Mouse (Mus musculus) embryonic facial prominence, embryonic 14.5 days (tissue): ENCODE measurements around the gene Bcdin3d. TPM values are rescaled to one million over a fixed set of nuclear protein-coding genes. Genes with fewer than 3 reads are reported as not detected.

ENCODE experiments used
- ATAC-seq: fragments of 200-750 bp; cut with Nextera tagmentation; 2 replicates; pipeline ENCODE4 v1.8.0; 2017; ENCODE audit warnings: low read depth, moderate number of reproducible peaks, moderate TSS enrichment
- DNase-seq: peaks from one replicate; pipeline ENCODE4 v3.0.0-alpha.2; 2015; ENCODE audit warnings: low spot score
- H3K27ac ChIP-seq: fragments of 300-500 bp; sonication (generic); replicated peaks from 2 replicates; pipeline ENCODE4 v1.5.1; 2014; ENCODE audit warnings: low read depth, mild to moderate bottlenecking, low read length, moderate library complexity
- H3K27me3 ChIP-seq: fragments of 300-500 bp; sonication (generic); replicated peaks from 2 replicates; pipeline ENCODE4 v1.6.1; 2014; ENCODE audit warnings: low read length; ENCODE audit not compliant: control insufficient read depth, insufficient read depth
- H3K36me3 ChIP-seq: fragments of 300-500 bp; sonication (generic); 2 replicates; pipeline ENCODE4 v1.6.1; 2014; ENCODE audit warnings: low read length, mixed read lengths; ENCODE audit not compliant: control insufficient read depth, insufficient read depth
- H3K4me1 ChIP-seq: fragments of 300-500 bp; sonication (generic); 2 replicates; pipeline ENCODE4 v1.6.1; 2014; ENCODE audit warnings: antibody characterized with exemption, low read length; ENCODE audit not compliant: control insufficient read depth, insufficient read depth
- H3K4me2 ChIP-seq: fragments of 300-500 bp; sonication (generic); 2 replicates; pipeline ENCODE4 v1.6.1; 2014; ENCODE audit warnings: low read depth, mild to moderate bottlenecking, low read length, moderate library complexity, mixed read lengths
- H3K4me3 ChIP-seq: fragments of 300-500 bp; sonication (generic); 2 replicates; pipeline ENCODE4 v1.5.1; 2014; ENCODE audit warnings: low read depth, mild to moderate bottlenecking, low read length
- H3K9ac ChIP-seq: fragments of 300-500 bp; sonication (generic); 2 replicates; pipeline ENCODE4 v1.6.1; 2014; ENCODE audit warnings: low read depth, mild to moderate bottlenecking, low read length, moderate library complexity, mixed read lengths
- H3K9me3 ChIP-seq: fragments of 300-500 bp; sonication (generic); 2 replicates; pipeline ENCODE4 v1.6.1; 2016; ENCODE audit warnings: low read length; ENCODE audit not compliant: control insufficient read depth
- WGBS: fragments of 180-500 bp; shearing (Covaris S2); extraction: QIAGEN DNeasy Blood & Tissue Kit; methylation state at CpG from one replicate; pipeline ENCODE4 v1.1.7; 2014; 5-methylcytosine and 5-hydroxymethylcytosine counted together
- polyA plus RNA-seq: library from polyadenylated mRNA; unstranded; fragments of >200 nt; fragmentation: Nextera tagmentation; extraction: Ambion mirVana; gene quantifications from 2 replicates; pipeline ENCODE4 v1.2.1, GENCODE M21; 2014

Bcdin3d gene
- polyA plus RNA-seq, 1 experiment from 2014 or later = 10.8 TPM

DNA sequence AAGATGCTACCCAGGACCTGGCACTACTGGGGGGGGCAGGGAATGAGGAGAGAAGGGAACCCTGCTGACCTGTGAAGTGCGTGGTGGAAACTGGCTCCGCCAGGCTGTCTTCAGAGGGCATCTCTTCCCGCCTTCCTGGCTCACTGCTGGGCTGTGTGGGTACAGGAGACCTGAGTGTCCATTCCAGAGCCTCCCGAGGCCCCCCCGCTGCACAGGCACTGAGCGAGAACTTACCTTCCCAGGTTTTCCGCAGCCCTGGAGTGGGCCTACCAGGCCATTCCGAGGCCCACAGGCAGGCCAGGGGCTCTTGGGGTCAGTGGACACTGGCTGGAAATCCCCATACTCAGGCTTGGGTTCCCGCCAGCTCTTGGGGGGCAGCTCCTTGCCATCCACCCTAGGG, 50.6 kb downstream of the Bcdin3d start:
- Histone ChIP-seq H3K4me1 (peaks cover 8% of the 10 kb centered on the region), H3K27ac (no peak overlapping the region), H3K4me3 (no peak overlapping the region), H3K36me3 (peaks cover 68% of the 10 kb centered on the region), H3K4me2 (no peak overlapping the region), H3K9me3 (no peaks in the 10 kb centered on the region), H3K27me3 (no peaks in the 10 kb centered on the region), H3K9ac (no peak overlapping the region)
- DNase-seq = no peak
- WGBS = 92% methylated on average over 8 of the region's 9 CpGs
- ATAC-seq = no peak

DNA sequence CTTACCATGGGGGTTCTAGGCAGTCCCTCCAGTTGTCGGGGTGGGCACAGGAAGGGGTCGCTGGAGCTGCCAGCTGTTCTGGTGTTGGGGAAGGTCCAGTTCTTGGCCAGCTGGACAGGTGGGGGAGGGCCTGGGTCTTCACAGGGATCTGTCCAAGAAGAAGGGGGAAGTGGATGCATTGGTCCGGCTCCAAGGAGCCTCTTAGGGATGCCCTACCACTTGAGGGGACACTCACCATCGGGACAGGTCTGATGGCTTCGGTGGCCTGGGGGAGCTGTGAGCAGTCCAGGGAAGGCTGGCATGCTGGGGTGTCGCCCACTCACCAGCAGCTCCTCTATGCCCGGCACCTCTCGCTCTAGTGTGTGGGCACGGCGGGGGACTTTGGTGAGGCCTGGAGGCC, 51.4 kb downstream of the Bcdin3d start:
- H3K27ac ChIP-seq = no peak overlapping the region
- H3K27me3 ChIP-seq = no peaks in the 10 kb centered on the region
- H3K9ac ChIP-seq = no peak overlapping the region
- ATAC-seq (no peak), DNase-seq (no peak)
- H3K36me3 ChIP-seq = peaks cover 62% of the 10 kb centered on the region
- WGBS = 93% methylated on average over 6 of the region's 10 CpGs
- H3K4me1 ChIP-seq = peaks cover 8% of the 10 kb centered on the region
- H3K9me3 ChIP-seq = no peaks in the 10 kb centered on the region
- H3K4me2 ChIP-seq = no peak overlapping the region
- H3K4me3 ChIP-seq = no peak overlapping the region

DNA sequence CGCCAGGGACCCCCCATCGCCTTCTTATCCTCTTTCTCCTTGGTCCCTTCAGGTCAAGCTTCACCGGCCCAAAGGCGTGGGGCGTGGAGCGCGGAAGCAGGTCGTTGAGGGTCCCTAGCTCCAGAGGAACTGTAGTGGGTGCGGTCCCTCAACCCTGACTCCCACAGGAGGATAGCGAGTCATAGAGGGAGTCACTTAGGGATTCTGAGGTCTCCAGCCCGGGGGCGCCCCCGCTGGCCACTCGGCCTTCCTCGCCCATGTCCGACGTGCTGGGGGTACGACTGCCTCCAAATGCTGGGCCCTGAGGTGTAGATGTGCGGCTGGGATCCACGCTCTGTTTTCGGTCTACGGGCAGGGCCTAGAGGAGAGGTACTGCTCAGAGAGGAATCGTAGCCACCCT, 52.0 kb downstream of the Bcdin3d start:
- 93% methylated on average over 16 of the region's 23 CpGs for WGBS
- H3K4me2 ChIP-seq = no peak overlapping the region
- no peak overlapping the region for H3K9ac ChIP-seq
- no peak overlapping the region for H3K4me3 ChIP-seq
- no peak for ATAC-seq
- H3K27ac ChIP-seq = no peak overlapping the region; the same call in 1 of the 2 replicates
- no peaks in the 10 kb centered on the region for H3K27me3 ChIP-seq
- no peak for DNase-seq
- H3K9me3 ChIP-seq = no peaks in the 10 kb centered on the region
- H3K36me3 ChIP-seq = peaks cover 57% of the 10 kb centered on the region
- H3K4me1 ChIP-seq = peaks cover 8% of the 10 kb centered on the region

GRCm38 (mm10) chr15:99421676-99422075, 52.9 kb downstream of the Bcdin3d start:
- WGBS = 83% methylated on average over 8 of the region's 8 CpGs
- ATAC-seq = no peak

DNA sequence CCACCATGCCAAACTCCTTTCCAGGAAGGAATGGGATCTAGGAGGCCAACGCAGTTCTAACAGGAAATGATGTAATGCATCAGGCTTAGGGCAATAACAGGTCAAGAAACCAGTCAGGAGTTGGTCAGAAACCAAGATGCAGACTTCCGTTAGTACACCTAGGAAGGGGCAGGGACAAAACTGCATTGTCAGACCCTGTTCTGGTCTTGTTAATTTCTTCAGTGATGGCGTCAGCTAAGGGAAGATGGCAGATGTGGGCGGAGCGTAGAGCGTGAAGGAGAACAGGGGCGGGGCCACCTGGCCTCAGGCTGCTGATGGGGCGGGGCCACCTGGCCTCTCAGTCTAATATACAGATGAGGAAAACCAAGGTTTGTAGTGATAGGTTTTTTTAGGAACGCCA, 53.4 kb downstream of the Bcdin3d start:
- DNase-seq (peak; percentile 55), ATAC-seq (peak; percentile 4; the same call in 1 of the 2 replicates)
- 59% methylated on average over 9 of the region's 9 CpGs for WGBS
- Histone ChIP-seq H3K9me3 (no peaks in the 10 kb centered on the region), H3K36me3 (peaks cover 43% of the 10 kb centered on the region), H3K27ac (peak overlapping the region; percentile 94), H3K9ac (no peak overlapping the region), H3K27me3 (no peaks in the 10 kb centered on the region), H3K4me3 (0 out of 2 replicates have a peak overlapping the region, but pooled peaks have one; percentile 1), H3K4me1 (peaks cover 8% of the 10 kb centered on the region), H3K4me2 (peak overlapping the region; percentile 43; the same call in 1 of the 2 replicates)

More at GRCm38 (mm10) chr15:99421676-99422075, 52.9 kb downstream of the Bcdin3d start:
- peaks cover 48% of the 10 kb centered on the region for H3K36me3 ChIP-seq
- DNase-seq = no peak
- H3K27me3 ChIP-seq = no peaks in the 10 kb centered on the region
- H3K4me2 ChIP-seq = no peak overlapping the region
- no peak overlapping the region for H3K4me3 ChIP-seq
- peaks cover 8% of the 10 kb centered on the region for H3K4me1 ChIP-seq
- no peaks in the 10 kb centered on the region for H3K9me3 ChIP-seq
- peak overlapping the region; percentile 94 for H3K27ac ChIP-seq
- H3K9ac ChIP-seq = no peak overlapping the region

DNA sequence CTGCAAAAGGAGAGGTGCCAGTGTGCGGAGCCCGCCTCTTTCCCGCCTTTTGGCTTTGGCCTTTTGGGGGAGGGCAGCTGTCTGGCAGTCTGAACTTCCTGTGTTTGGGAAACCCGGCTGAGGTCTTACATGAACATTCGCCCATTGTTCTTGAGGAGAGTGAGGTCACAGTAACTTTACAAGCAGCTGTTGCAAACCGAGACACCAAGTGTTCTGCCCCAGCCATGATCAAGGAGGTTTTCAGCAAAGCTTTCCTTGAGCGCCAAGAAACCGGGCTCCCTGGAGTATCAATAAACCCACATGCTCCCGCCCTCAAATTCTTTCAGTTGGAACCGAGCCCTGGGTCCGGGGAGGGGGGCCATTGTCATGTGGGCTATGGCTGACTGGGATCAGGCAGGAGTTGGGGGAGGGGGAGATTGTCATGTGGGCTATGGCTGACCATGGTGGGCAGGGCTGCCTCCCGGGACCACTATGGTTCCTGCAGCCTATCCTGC, 54.0 kb downstream of the Bcdin3d start:
- Histone ChIP-seq H3K27me3 (no peaks in the 10 kb centered on the region), H3K4me3 (0 out of 2 replicates have a peak overlapping the region, but pooled peaks have one; percentile 1), H3K4me2 (peak overlapping the region; percentile 43), H3K27ac (peak overlapping the region; percentile 94), H3K4me1 (peaks cover 8% of the 10 kb centered on the region), H3K9ac (peak overlapping the region; percentile 32; the same call in 1 of the 2 replicates), H3K36me3 (peaks cover 37% of the 10 kb centered on the region), H3K9me3 (no peaks in the 10 kb centered on the region)
- peak; percentile 96 for DNase-seq
- peak; percentile 82 for ATAC-seq
- 8% methylated on average over 11 of the region's 12 CpGs for WGBS

- DNase-seq = peak; percentile 56
- peak overlapping the region; percentile 32; the same call in 1 of the 2 replicates for H3K9ac ChIP-seq
- peak overlapping the region; percentile 94 for H3K27ac ChIP-seq
- ATAC-seq = no peak
- 18% methylated on average over 5 of the region's 5 CpGs for WGBS
- H3K36me3 ChIP-seq = peaks cover 32% of the 10 kb centered on the region
- H3K4me3 ChIP-seq = 0 out of 2 replicates have a peak overlapping the region, but pooled peaks have one; percentile 1
- H3K9me3 ChIP-seq = no peaks in the 10 kb centered on the region
- no peaks in the 10 kb centered on the region for H3K27me3 ChIP-seq
- H3K4me2 ChIP-seq = peak overlapping the region; percentile 43
- H3K4me1 ChIP-seq = peaks cover 8% of the 10 kb centered on the region
These were observed 54.4 kb downstream of the Bcdin3d start for GRCm38 (mm10) chr15:99420101-99420500.
